Mouse (Mus musculus): ENCODE results near the gene Wdr25. TPM values are rescaled to one million over a fixed set of nuclear protein-coding genes. Genes with fewer than 3 reads are reported as not detected.

Wdr25 gene
- polyA plus RNA-seq, 1 experiment from 2014 or later, result 9.8 TPM

- peaks cover 71% of the 10 kb centered on the region for H3K27me3 ChIP-seq (replicated peaks)
- H3K4me3 ChIP-seq, result peak overlapping the region; percentile 49
- peaks cover 27% of the 10 kb centered on the region for H3K4me1 ChIP-seq
- peak overlapping the region; percentile 91 for H3K4me2 ChIP-seq (replicated peaks)
- no peaks in the 10 kb centered on the region for H3K9me3 ChIP-seq
- H3K36me3 ChIP-seq, result no peaks in the 10 kb centered on the region
- peak overlapping the region; percentile 53 for H3K9ac ChIP-seq
- WGBS, result under 1% methylated on average over 95 of the region's 105 CpGs
- ATAC-seq (ENCODE audit: low FRiP score, low read depth), result 0 out of 2 replicates have a peak, but pooled peaks have one; percentile 10
- no peak overlapping the region for H3K27ac ChIP-seq
Measured at GRCm38 (mm10) chr12:109053020-109053806, 159.8 kb downstream of the Wdr25 start.

DNA sequence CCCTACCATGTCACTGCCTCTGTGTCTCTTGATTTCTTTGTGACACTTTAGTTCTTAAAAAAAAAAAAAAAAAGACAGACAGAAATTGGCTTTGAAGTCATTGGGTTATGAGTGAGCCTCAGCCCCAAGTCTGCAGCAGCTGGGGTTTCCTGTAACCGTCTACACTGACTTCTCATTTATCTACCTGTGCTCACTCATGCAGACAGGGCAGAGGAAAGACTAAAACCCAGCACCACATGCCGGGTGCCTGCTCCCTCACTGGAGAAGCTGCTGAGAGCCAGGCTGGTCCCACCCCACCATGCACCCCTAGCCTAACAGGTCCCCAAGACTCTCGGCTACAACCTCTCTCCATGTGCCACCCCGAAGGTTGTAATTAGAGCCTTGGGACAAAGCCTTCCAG, 164.3 kb downstream of the Wdr25 start:
- Histone ChIP-seq H3K4me2 (replicated peaks) (no peak overlapping the region), H3K36me3 (no peaks in the 10 kb centered on the region), H3K4me1 (peaks cover 20% of the 10 kb centered on the region), H3K27me3 (replicated peaks) (peaks cover 39% of the 10 kb centered on the region), H3K9me3 (no peaks in the 10 kb centered on the region), H3K9ac (no peak overlapping the region), H3K4me3 (no peak overlapping the region), H3K27ac (no peak overlapping the region)
- ATAC-seq (ENCODE audit: low FRiP score, low read depth), result no peak
- WGBS, result 73% methylated on average over 4 of the region's 4 CpGs

DNA sequence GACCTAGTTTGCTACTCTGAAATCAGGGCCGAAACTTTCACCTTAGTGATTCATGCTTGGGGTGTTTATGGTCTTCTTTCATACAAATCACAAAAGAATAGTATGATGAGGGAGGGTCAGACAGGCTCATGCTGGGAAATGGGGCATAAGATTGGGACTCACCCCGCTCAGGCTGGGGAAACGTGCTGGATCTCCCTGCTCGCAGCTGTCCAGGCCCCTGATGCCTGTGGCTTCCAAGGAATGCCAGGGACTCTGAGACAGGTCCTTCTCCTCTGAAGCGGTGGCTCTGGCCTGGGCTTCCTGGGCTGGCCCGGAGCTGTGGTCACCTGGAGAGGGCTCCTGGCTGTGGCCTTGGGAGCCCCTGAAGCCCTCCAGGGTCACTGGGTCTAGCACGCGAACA, 165.2 kb downstream of the Wdr25 start:
- H3K27ac ChIP-seq, result no peak overlapping the region
- no peaks in the 10 kb centered on the region for H3K36me3 ChIP-seq
- peaks cover 30% of the 10 kb centered on the region for H3K27me3 ChIP-seq (replicated peaks)
- no peaks in the 10 kb centered on the region for H3K9me3 ChIP-seq
- peaks cover 10% of the 10 kb centered on the region for H3K4me1 ChIP-seq
- no peak for ATAC-seq (ENCODE audit: low FRiP score, low read depth)
- 0 out of 2 replicates have a peak overlapping the region, but pooled peaks have one; percentile 8 for H3K9ac ChIP-seq
- H3K4me3 ChIP-seq, result no peak overlapping the region
- no peak overlapping the region for H3K4me2 ChIP-seq (replicated peaks)
- WGBS, result 84% methylated on average over 8 of the region's 8 CpGs

GRCm38 (mm10) chr12:109067561-109068135, 174.2 kb downstream of the Wdr25 start:
- Histone ChIP-seq H3K9ac (peak overlapping the region; percentile 73), H3K4me1 (peaks cover 7% of the 10 kb centered on the region), H3K36me3 (no peaks in the 10 kb centered on the region), H3K4me2 (replicated peaks) (peak overlapping the region; percentile 87), H3K9me3 (no peaks in the 10 kb centered on the region), H3K4me3 (peak overlapping the region; percentile 53), H3K27me3 (replicated peaks) (peaks cover 5% of the 10 kb centered on the region; the same call in 1 of the 2 replicates), H3K27ac (no peak overlapping the region)
- WGBS, result 3% methylated on average over 52 of the region's 59 CpGs
- ATAC-seq (ENCODE audit: low FRiP score, low read depth), result peak; percentile 79

DNA sequence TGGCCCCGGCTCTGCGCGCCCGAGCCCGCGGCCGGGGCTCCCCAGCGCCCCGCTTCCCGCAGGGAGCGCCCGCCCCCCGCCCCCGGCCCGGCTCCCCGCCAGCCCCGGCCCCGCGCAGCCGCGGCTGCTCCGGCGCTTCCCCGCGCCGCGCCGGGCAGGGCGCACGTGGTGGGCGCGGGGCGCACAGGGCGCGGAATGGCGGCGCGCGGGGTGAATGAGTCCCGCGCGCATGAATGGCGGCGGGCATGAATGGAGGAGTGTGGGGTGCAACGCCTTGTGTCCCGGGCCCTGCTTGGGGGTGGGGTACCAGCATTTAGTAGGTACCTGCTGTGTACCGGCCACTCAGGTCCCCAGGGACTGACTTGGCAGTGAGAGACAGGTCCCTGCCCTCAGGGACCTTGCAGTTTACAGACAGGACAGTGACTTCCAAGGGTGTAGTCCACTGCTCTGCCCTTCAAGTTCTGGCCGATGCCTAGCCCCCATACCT, 174.8 kb downstream of the Wdr25 start, which contains the start of gene Begain:
Gene Begain, minus strand, starts transcription at position 51 of the 487 bp plus-strand sequence.
- H3K4me3 ChIP-seq, result peak within 1 kb of the TSS; percentile 53
- H3K27me3 ChIP-seq (replicated peaks), result peaks cover 5% of the 10 kb centered on the region; the same call in 1 of the 2 replicates
- H3K4me2 ChIP-seq (replicated peaks), result peak within 1 kb of the TSS; percentile 87
- H3K9me3 ChIP-seq, result no peaks in the 10 kb centered on the region
- H3K36me3 ChIP-seq, result no peaks in the 10 kb centered on the region
- peaks cover 7% of the 10 kb centered on the region for H3K4me1 ChIP-seq
- H3K27ac ChIP-seq, result no peak within 1 kb of the TSS
- peak; percentile 54 for ATAC-seq (ENCODE audit: low FRiP score, low read depth)
- peak within 1 kb of the TSS; percentile 73 for H3K9ac ChIP-seq
- 2% methylated on average over 25 of the region's 48 CpGs for WGBS

- peak overlapping the region; percentile 87 for H3K4me2 ChIP-seq (replicated peaks)
- 70% methylated on average over 7 of the region's 7 CpGs for WGBS
- no peak overlapping the region for H3K27ac ChIP-seq
- H3K27me3 ChIP-seq (replicated peaks), result peaks cover 5% of the 10 kb centered on the region; the same call in 1 of the 2 replicates
- no peak for ATAC-seq (ENCODE audit: low FRiP score, low read depth)
- H3K9ac ChIP-seq, result no peak overlapping the region
- H3K4me3 ChIP-seq, result no peak overlapping the region
- H3K9me3 ChIP-seq, result no peaks in the 10 kb centered on the region
- no peaks in the 10 kb centered on the region for H3K36me3 ChIP-seq
- H3K4me1 ChIP-seq, result peaks cover 7% of the 10 kb centered on the region
Measured at GRCm38 (mm10) chr12:109068738-109069137, 175.3 kb downstream of the Wdr25 start.

- H3K9ac ChIP-seq, result no peak overlapping the region
- ATAC-seq (ENCODE audit: low FRiP score, low read depth), result no peak
- H3K4me1 ChIP-seq, result peaks cover 7% of the 10 kb centered on the region
Measured at GRCm38 (mm10) chr12:109069751-109070150, 176.3 kb downstream of the Wdr25 start.

GRCm38 (mm10) chr12:109071248-109071647, 177.8 kb downstream of the Wdr25 start:
- H3K27me3 ChIP-seq (replicated peaks), result peaks cover 3% of the 10 kb centered on the region; the same call in 1 of the 2 replicates
- no peak for ATAC-seq (ENCODE audit: low FRiP score, low read depth)
- peaks cover 7% of the 10 kb centered on the region for H3K4me1 ChIP-seq
- no peaks in the 10 kb centered on the region for H3K9me3 ChIP-seq
- no peak overlapping the region for H3K9ac ChIP-seq
- H3K4me3 ChIP-seq, result no peak overlapping the region
- no peaks in the 10 kb centered on the region for H3K36me3 ChIP-seq
- WGBS, result 83% methylated on average over 13 of the region's 13 CpGs
- no peak overlapping the region for H3K27ac ChIP-seq
- no peak overlapping the region for H3K4me2 ChIP-seq (replicated peaks)

More at GRCm38 (mm10) chr12:109069751-109070150, 176.3 kb downstream of the Wdr25 start:
- Histone ChIP-seq H3K27ac (no peak overlapping the region), H3K9me3 (no peaks in the 10 kb centered on the region), H3K4me2 (replicated peaks) (no peak overlapping the region), H3K4me3 (no peak overlapping the region), H3K36me3 (no peaks in the 10 kb centered on the region), H3K27me3 (replicated peaks) (peaks cover 5% of the 10 kb centered on the region; the same call in 1 of the 2 replicates)
- 58% methylated on average over 2 of the region's 2 CpGs for WGBS

GRCm38 (mm10) chr12:109074106-109074505, 180.7 kb downstream of the Wdr25 start:
- no peak for ATAC-seq (ENCODE audit: low FRiP score, low read depth)
- WGBS, result 93% methylated on average over 6 of the region's 6 CpGs
- no peak overlapping the region for H3K27ac ChIP-seq
- H3K4me1 ChIP-seq, result no peaks in the 10 kb centered on the region
- no peaks in the 10 kb centered on the region for H3K27me3 ChIP-seq (replicated peaks)
- H3K36me3 ChIP-seq, result no peaks in the 10 kb centered on the region
- no peak overlapping the region for H3K4me2 ChIP-seq (replicated peaks)
- H3K4me3 ChIP-seq, result no peak overlapping the region
- no peaks in the 10 kb centered on the region for H3K9me3 ChIP-seq
- H3K9ac ChIP-seq, result no peak overlapping the region

DNA sequence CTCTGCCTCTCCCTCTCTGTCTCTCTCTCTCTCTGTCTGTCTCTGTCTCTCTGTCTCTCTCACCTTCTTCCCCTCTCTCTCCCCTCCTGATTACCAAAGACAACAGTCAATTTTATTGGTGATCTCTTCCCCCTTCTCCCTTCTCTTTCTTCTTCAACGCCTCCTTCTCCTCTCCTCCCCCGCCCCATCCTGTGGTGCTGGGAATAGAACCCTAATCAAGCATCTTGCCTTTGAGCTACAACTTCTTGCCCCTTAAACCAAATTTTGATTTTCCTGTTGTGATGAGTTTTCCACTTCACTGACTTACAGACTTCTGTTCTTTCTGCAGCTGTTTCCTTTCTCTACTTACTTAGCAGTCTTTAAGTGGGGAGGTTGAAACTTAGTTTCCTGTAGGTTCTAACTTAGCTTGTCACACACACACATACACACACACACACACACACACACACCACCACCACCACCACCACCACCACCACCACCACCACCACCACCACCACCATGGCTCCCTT, 181.4 kb downstream of the Wdr25 start:
- no peaks in the 10 kb centered on the region for H3K4me1 ChIP-seq
- no peak overlapping the region for H3K27ac ChIP-seq
- no peak overlapping the region for H3K4me2 ChIP-seq (replicated peaks)
- no peaks in the 10 kb centered on the region for H3K9me3 ChIP-seq
- H3K36me3 ChIP-seq, result no peaks in the 10 kb centered on the region
- H3K4me3 ChIP-seq, result no peak overlapping the region
- H3K27me3 ChIP-seq (replicated peaks), result no peaks in the 10 kb centered on the region
- WGBS, result 75% methylated on average over 2 of the region's 2 CpGs
- no peak for ATAC-seq (ENCODE audit: low FRiP score, low read depth)
- H3K9ac ChIP-seq, result no peak overlapping the region

DNA sequence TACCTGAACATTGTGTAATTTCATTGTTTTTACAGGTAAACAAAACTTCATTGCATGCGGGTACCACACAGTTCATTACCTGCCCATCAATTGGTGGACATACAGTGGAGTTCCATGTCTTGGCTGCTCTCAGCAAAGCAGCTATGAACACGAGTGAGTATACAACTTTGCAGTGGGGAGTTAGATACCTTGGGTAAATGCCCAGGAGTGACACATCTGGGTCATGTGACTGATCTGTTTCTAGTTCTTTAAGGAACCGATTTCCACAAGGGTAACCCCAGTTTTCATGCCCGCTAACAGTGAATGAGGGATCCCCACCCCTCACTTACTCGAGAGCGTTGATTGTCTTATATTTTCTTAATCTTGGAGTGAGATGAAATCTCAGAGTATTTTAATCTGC, 183.6 kb downstream of the Wdr25 start:
- Histone ChIP-seq H3K27me3 (replicated peaks) (no peaks in the 10 kb centered on the region), H3K4me1 (no peaks in the 10 kb centered on the region), H3K4me3 (no peak overlapping the region), H3K9me3 (no peaks in the 10 kb centered on the region), H3K9ac (no peak overlapping the region), H3K4me2 (replicated peaks) (no peak overlapping the region), H3K27ac (no peak overlapping the region), H3K36me3 (no peaks in the 10 kb centered on the region)
- WGBS, result 86% methylated on average over 6 of the region's 6 CpGs
- ATAC-seq (ENCODE audit: low FRiP score, low read depth), result no peak
